Mouse (Mus musculus): ENCODE results near the gene Atp8b2.

GRCm38 (mm10) chr3:89898870-89899510 is 64.3 kb downstream of the Atp8b2 start:
- TF ChIP-seq CTCF (IDR thresholded peaks at IDR 0.05; ENCODE audit: low read depth) (no peak), EP300 (optimal IDR thresholded peaks at IDR 0.05) (no peak)

Measured in stomach, postnatal 0 days (tissue).